Mouse (Mus musculus) heart, embryonic 11.5 days (tissue): ENCODE results near the gene Arid5b. TPM values are rescaled to one million over a fixed set of nuclear protein-coding genes. Genes with fewer than 3 reads are reported as not detected.

Experiments used
- ATAC-seq: fragments of 200-750 bp; cut with Nextera tagmentation; replicated peaks from 2 replicates; pipeline ENCODE4 v1.8.0; 2017; ENCODE audit warnings: moderate library complexity; ENCODE audit not compliant: insufficient number of reproducible peaks, low FRiP score, low TSS enrichment
- H3K27ac ChIP-seq: fragments of 300-500 bp; sonication (generic); 2 replicates; pipeline ENCODE4 v1.5.1; 2014; ENCODE audit warnings: mild to moderate bottlenecking, low read depth, low read length
- H3K27me3 ChIP-seq: fragments of 300-500 bp; sonication (generic); 2 replicates; pipeline ENCODE4 v1.6.1; 2014; ENCODE audit warnings: mild to moderate bottlenecking, low read length, mixed read lengths; ENCODE audit not compliant: control insufficient read depth, insufficient read depth
- H3K36me3 ChIP-seq: fragments of 300-500 bp; sonication (generic); 2 replicates; pipeline ENCODE4 v1.6.1; 2014; ENCODE audit warnings: mild to moderate bottlenecking, low read length, moderate library complexity, mixed read lengths; ENCODE audit not compliant: control insufficient read depth, insufficient read depth
- H3K4me1 ChIP-seq: fragments of 300-500 bp; sonication (generic); 2 replicates; pipeline ENCODE4 v1.6.1; 2014; ENCODE audit warnings: low read length; ENCODE audit not compliant: control insufficient read depth, insufficient read depth
- H3K4me2 ChIP-seq: fragments of 300-500 bp; sonication (generic); 2 replicates; pipeline ENCODE4 v1.6.1; 2014; ENCODE audit warnings: mild to moderate bottlenecking, moderate library complexity
- H3K4me3 ChIP-seq: fragments of 300-500 bp; sonication (generic); 2 replicates; pipeline ENCODE4 v1.5.1; 2014; ENCODE audit warnings: low read depth, low read length
- H3K9ac ChIP-seq: fragments of 300-500 bp; sonication (generic); 2 replicates; pipeline ENCODE4 v1.6.1; 2014; ENCODE audit warnings: mild to moderate bottlenecking, low read depth, low read length, moderate library complexity
- H3K9me3 ChIP-seq: fragments of 300-500 bp; sonication (generic); replicated peaks from 2 replicates; pipeline ENCODE4 v1.6.1; 2016; ENCODE audit warnings: low read length; ENCODE audit not compliant: control insufficient read depth
- WGBS: fragments of 180-500 bp; shearing (Covaris S2); extraction: QIAGEN DNeasy Blood & Tissue Kit; methylation state at CpG from one replicate; pipeline ENCODE4 v1.1.7; 2014; ENCODE audit not compliant: insufficient replicate concordance; 5-methylcytosine and 5-hydroxymethylcytosine counted together
- polyA plus RNA-seq: library from polyadenylated mRNA; unstranded; fragments of >200 nt; fragmentation: Nextera tagmentation; extraction: Ambion mirVana; gene quantifications from 2 replicates; pipeline ENCODE4 v1.2.1, GENCODE M21; 2014

The Arid5b gene
- polyA plus RNA-seq, 1 experiment from 2014 or later, result 21.1 TPM

- H3K4me1 ChIP-seq, result peaks cover 6% of the 10 kb centered on the region; the same call in 1 of the 2 replicates
- no peaks in the 10 kb centered on the region for H3K27me3 ChIP-seq
- H3K9me3 ChIP-seq, result no peaks in the 10 kb centered on the region
- H3K36me3 ChIP-seq, result peaks cover 9% of the 10 kb centered on the region
- H3K4me3 ChIP-seq, result no peak overlapping the region
- H3K9ac ChIP-seq, result no peak overlapping the region
- WGBS, result 76% methylated on average over 7 of the region's 7 CpGs
- ATAC-seq, result no peak
- no peak overlapping the region for H3K27ac ChIP-seq
- H3K4me2 ChIP-seq, result no peak overlapping the region
These were observed 31.8 kb downstream of the Arid5b start for GRCm38 (mm10) chr10:68246603-68247247.

- no peak overlapping the region for H3K4me3 ChIP-seq
- no peaks in the 10 kb centered on the region for H3K9me3 ChIP-seq
- H3K4me2 ChIP-seq, result no peak overlapping the region
- ATAC-seq, result no peak
- 83% methylated on average over 13 of the region's 13 CpGs for WGBS
- H3K4me1 ChIP-seq, result no peaks in the 10 kb centered on the region
- H3K36me3 ChIP-seq, result peaks cover 14% of the 10 kb centered on the region
- H3K27ac ChIP-seq, result no peak overlapping the region
- no peaks in the 10 kb centered on the region for H3K27me3 ChIP-seq
- no peak overlapping the region for H3K9ac ChIP-seq
These were observed 37.6 kb downstream of the Arid5b start for GRCm38 (mm10) chr10:68240804-68241485.

GRCm38 (mm10) chr10:68240094-68240803 is 38.3 kb downstream of the Arid5b start:
- H3K4me1 ChIP-seq, result no peaks in the 10 kb centered on the region
- H3K4me2 ChIP-seq, result no peak overlapping the region
- WGBS, result 77% methylated on average over 3 of the region's 3 CpGs
- no peak overlapping the region for H3K9ac ChIP-seq
- no peak overlapping the region for H3K27ac ChIP-seq
- no peaks in the 10 kb centered on the region for H3K9me3 ChIP-seq
- H3K36me3 ChIP-seq, result peaks cover 14% of the 10 kb centered on the region
- H3K27me3 ChIP-seq, result no peaks in the 10 kb centered on the region
- H3K4me3 ChIP-seq, result no peak overlapping the region
- no peak for ATAC-seq

- no peak overlapping the region for H3K27ac ChIP-seq
- H3K4me1 ChIP-seq, result no peaks in the 10 kb centered on the region
- H3K9me3 ChIP-seq, result no peaks in the 10 kb centered on the region
- WGBS, result 75% methylated on average over 7 of the region's 7 CpGs
- H3K36me3 ChIP-seq, result peaks cover 14% of the 10 kb centered on the region
- no peaks in the 10 kb centered on the region for H3K27me3 ChIP-seq
- H3K4me3 ChIP-seq, result no peak overlapping the region
- no peak overlapping the region for H3K9ac ChIP-seq
- H3K4me2 ChIP-seq, result no peak overlapping the region
- ATAC-seq, result no peak
These were observed 39.0 kb downstream of the Arid5b start for GRCm38 (mm10) chr10:68239426-68240070.

- H3K36me3 ChIP-seq, result peaks cover 14% of the 10 kb centered on the region
- no peaks in the 10 kb centered on the region for H3K4me1 ChIP-seq
- WGBS, result 48% methylated on average over 5 of the region's 5 CpGs
- no peak for ATAC-seq
- H3K4me2 ChIP-seq, result no peak overlapping the region
- no peak overlapping the region for H3K9ac ChIP-seq
- no peak overlapping the region for H3K27ac ChIP-seq
- H3K4me3 ChIP-seq, result no peak overlapping the region
- no peaks in the 10 kb centered on the region for H3K9me3 ChIP-seq
- no peaks in the 10 kb centered on the region for H3K27me3 ChIP-seq
These were observed 39.7 kb downstream of the Arid5b start for GRCm38 (mm10) chr10:68238707-68239425.

- no peak overlapping the region for H3K27ac ChIP-seq
- H3K27me3 ChIP-seq, result no peaks in the 10 kb centered on the region
- no peaks in the 10 kb centered on the region for H3K4me1 ChIP-seq
- ATAC-seq, result no peak
- H3K9me3 ChIP-seq, result no peaks in the 10 kb centered on the region
- WGBS, result 50% methylated on average over 3 of the region's 3 CpGs
- H3K4me3 ChIP-seq, result no peak overlapping the region
- no peak overlapping the region for H3K4me2 ChIP-seq
- no peak overlapping the region for H3K9ac ChIP-seq
- H3K36me3 ChIP-seq, result peaks cover 14% of the 10 kb centered on the region
These were observed 40.4 kb downstream of the Arid5b start for GRCm38 (mm10) chr10:68238182-68238581.

GRCm38 (mm10) chr10:68236956-68237455 is 41.5 kb downstream of the Arid5b start:
- H3K4me3 ChIP-seq, result no peak overlapping the region
- H3K27ac ChIP-seq, result no peak overlapping the region
- no peaks in the 10 kb centered on the region for H3K27me3 ChIP-seq
- no peak overlapping the region for H3K4me2 ChIP-seq
- no peak overlapping the region for H3K9ac ChIP-seq
- no peak for ATAC-seq
- no peaks in the 10 kb centered on the region for H3K9me3 ChIP-seq
- 0 out of 2 replicates have a peak, but pooled peaks cover 5% of the 10 kb centered on the region for H3K36me3 ChIP-seq
- WGBS, result 82% methylated on average over 14 of the region's 14 CpGs
- H3K4me1 ChIP-seq, result no peaks in the 10 kb centered on the region
